Mouse (Mus musculus) cerebellum, adult 2 months (tissue): Measurements from ENCODE around the gene Foxf1. TPM values are rescaled to one million over a fixed set of nuclear protein-coding genes. Genes with fewer than 3 reads are reported as not detected.

Experiments
- DNase-seq, 2 experiments: peaks; one replicate each; pipeline ENCODE4 v3.0.0; 2021
- H3K27ac ChIP-seq: fragments of 200-500 bp; 2 replicates; pipeline ENCODE4 v1.5.1; 2012; ENCODE audit warnings: low read length, control low read depth, inconsistent platforms; ENCODE audit not compliant: insufficient read depth
- H3K27me3 ChIP-seq: fragments of 200-500 bp; 2 replicates; pipeline ENCODE4 v1.6.1; 2012; ENCODE audit warnings: inconsistent platforms, mild to moderate bottlenecking, low read length, moderate library complexity; ENCODE audit not compliant: control insufficient read depth, insufficient read depth
- H3K4me1 ChIP-seq: fragments of 200-500 bp; 2 replicates; pipeline ENCODE4 v1.6.1; 2011; ENCODE audit warnings: low read length; ENCODE audit not compliant: control insufficient read depth, insufficient read depth
- H3K4me3 ChIP-seq: fragments of 200-500 bp; replicated peaks from 2 replicates; pipeline ENCODE3; 2011; ENCODE audit warnings: mild to moderate bottlenecking, low read depth, low read length, control low read depth; ENCODE audit not compliant: insufficient read depth
- CTCF ChIP-seq: fragments of 200-500 bp; IDR thresholded peaks from 2 replicates; pipeline ENCODE4 v1.5.1; 2011; ENCODE audit warnings: low read depth, mild to moderate bottlenecking, control low read depth, low read length, moderate library complexity, borderline replicate concordance; ENCODE audit not compliant: insufficient read depth
- POLR2A ChIP-seq: fragments of 200-500 bp; IDR thresholded peaks from 2 replicates; pipeline ENCODE4 v1.6.1; 2011; ENCODE audit warnings: low read length, control low read depth, borderline replicate concordance; ENCODE audit not compliant: insufficient read depth
- WGBS: fragments of 180-500 bp; shearing (Covaris S2); methylation state at CpG from one replicate; pipeline ENCODE4 v1.1.7; 2018; 5-methylcytosine and 5-hydroxymethylcytosine counted together
- polyA plus RNA-seq: library from polyadenylated mRNA; depleted of rRNA; stranded (reverse); fragments of >200 nt; gene quantifications from 2 replicates; pipeline ENCODE4 v1.2.3, GENCODE M21; 2012

Gene Foxf1
- polyA plus RNA-seq, 1 experiment = 1.2 TPM

- peaks cover 6% of the 10 kb centered on the region; the same call in 1 of the 2 replicates for H3K27me3 ChIP-seq
- no peak overlapping the region for H3K4me3 ChIP-seq
- no peak overlapping the region for H3K27ac ChIP-seq
- DNase-seq = no peak
- no peaks in the 10 kb centered on the region for H3K4me1 ChIP-seq
- WGBS = 6% methylated on average over 14 of the region's 14 CpGs
- TF ChIP-seq POLR2A (no peak), CTCF (no peak)
These were observed 5.5 kb upstream of the Foxf1 start for GRCm38 (mm10) chr8:121078721-121079120.

DNA sequence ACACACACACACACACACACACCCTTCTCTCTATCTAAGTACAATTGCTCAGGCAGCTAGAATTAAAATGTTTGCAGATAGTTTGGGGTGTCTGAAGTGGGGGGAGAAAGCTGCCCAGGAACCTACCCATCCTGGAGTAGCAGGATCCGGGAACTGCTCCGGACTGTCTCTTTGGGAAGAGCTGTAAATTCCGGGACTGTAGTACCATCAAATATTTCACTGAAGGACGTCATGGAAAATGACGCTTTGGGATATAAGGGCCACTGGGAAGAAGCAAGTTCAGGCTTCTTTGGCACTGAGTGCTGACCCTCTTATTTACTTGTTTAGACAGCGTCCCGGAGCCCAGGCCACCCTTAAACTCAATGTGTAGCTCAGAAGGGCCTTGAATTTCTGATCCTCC lies 5.0 kb upstream of the Foxf1 start:
- Histone ChIP-seq H3K4me3 (no peak overlapping the region), H3K4me1 (no peaks in the 10 kb centered on the region), H3K27ac (no peak overlapping the region), H3K27me3 (peaks cover 9% of the 10 kb centered on the region; the same call in 1 of the 2 replicates)
- 4% methylated on average over 7 of the region's 7 CpGs for WGBS
- DNase-seq = no peak
- TF ChIP-seq POLR2A (no peak), CTCF (no peak)

- Histone ChIP-seq H3K27ac (no peak overlapping the region), H3K27me3 (peaks cover 9% of the 10 kb centered on the region; the same call in 1 of the 2 replicates), H3K4me1 (no peaks in the 10 kb centered on the region), H3K4me3 (no peak overlapping the region)
- WGBS = 3% methylated on average over 12 of the region's 12 CpGs
- TF ChIP-seq CTCF = no peak
- DNase-seq = no peak
These were observed 4.2 kb upstream of the Foxf1 start for GRCm38 (mm10) chr8:121079944-121080343.

DNA sequence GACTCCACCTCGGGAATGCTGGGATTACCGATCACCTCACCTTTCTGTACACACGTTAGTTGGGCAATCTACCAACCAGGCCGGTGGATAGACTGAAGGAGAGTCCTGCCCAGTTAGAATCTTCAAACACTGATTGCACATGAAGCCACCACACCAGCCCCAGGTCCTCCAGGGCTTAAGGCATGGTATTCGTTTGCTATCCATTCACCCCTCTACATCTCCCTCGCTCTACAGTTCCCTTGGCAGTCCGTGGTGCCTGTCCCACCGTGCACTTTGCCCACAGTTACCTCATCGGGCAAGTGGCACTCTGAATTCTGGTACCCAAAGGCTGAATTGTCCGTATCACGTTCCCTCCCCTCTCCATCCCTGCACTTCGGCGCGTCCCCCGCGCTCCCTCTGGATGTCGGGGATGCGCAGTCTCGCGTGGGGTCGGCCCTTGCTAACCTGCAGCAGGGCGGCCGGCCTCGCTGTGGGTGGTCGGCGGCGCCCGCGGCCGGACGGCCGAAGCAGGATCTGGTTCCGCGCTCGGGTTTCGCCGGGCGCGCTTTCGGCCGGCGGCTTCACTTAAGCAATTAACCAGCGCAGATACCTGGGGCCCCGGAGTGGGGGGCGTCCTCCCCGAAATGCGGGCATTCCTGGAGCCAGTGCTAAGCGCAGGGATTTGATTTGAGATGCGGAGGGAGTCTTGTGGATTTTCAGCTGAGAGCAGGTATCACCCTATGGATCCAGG lies 3.7 kb upstream of the Foxf1 start:
- Histone ChIP-seq H3K4me3 (no peak overlapping the region), H3K4me1 (no peaks in the 10 kb centered on the region), H3K27me3 (peaks cover 9% of the 10 kb centered on the region; the same call in 1 of the 2 replicates), H3K27ac (no peak overlapping the region)
- no peak for DNase-seq
- no peak for TF ChIP-seq CTCF
- no peak for TF ChIP-seq POLR2A
- 1% methylated on average over 49 of the region's 49 CpGs for WGBS

DNA sequence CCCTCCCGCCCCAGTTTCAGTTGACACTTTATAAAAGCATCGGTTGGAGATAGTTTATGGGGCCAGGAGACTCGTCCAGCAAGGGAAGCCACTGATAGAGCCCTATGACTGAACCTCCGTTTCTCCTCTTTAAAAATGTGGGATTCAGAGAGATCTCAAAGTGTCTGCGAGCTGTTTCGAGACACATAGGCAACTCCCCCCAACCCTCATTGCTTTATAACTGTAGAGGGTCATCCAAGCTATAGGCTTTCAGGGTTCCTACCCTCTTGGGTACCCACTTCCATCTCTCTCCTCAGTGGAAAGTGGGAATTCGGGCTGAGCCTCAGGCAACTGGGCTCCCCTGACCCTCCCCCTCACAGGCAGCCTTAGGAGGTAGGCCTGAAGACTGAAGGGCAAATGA lies 2.8 kb upstream of the Foxf1 start:
- peaks cover 9% of the 10 kb centered on the region; the same call in 1 of the 2 replicates for H3K27me3 ChIP-seq
- WGBS = 3% methylated on average over 7 of the region's 7 CpGs

DNA sequence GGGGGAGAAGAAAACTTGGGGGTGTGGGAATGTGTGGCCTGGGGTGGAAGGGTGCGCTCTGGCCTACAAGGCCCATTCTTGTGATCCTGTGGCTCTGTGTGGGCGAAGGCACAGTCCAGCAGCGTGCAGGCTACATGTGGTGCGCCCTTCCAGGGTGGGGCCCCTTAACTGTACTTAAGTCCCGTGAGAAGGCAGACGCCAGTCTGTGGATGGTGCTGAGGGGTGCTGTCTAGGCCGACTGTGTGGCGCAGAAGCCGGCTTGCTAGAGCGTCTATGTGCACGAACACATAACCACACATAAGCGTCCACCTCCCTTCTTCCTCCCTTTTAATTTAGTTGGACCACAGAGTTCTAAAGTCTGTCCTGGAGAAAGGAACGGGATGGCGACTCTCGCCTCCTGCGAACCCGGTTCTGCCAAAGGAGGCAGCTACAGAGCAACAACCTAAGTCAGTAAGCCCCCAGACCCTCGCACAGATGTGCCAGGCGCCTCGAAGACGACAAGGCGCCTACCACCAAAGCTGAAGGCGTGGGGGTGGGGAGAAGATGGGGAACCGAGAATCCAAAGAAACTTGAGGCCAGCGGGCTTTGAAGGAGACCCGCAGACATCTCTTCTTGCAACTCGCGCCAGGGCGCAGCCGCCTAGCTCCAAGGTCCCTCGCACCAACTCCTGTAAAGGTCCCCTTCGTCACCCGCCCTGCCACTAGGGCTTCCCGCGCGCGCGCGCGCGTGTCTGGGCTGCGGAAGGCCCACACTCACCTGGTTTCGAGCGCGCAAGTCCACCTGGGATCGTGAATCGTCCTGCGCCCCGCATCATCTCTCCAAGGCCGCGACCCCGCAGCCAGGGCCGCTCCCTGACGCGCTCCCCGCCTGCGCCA lies 1.7 kb upstream of the Foxf1 start:
- DNase-seq = no peak
- WGBS = under 1% methylated on average over 57 of the region's 57 CpGs
- Histone ChIP-seq H3K27ac (no peak overlapping the region), H3K4me3 (no peak overlapping the region), H3K27me3 (peaks cover 9% of the 10 kb centered on the region; the same call in 1 of the 2 replicates), H3K4me1 (no peaks in the 10 kb centered on the region)
- no peak for TF ChIP-seq CTCF
- TF ChIP-seq POLR2A = no peak

More for the DNA sequence above, 2.8 kb upstream of the Foxf1 start:
- Histone ChIP-seq H3K4me1 (no peaks in the 10 kb centered on the region), H3K27ac (no peak overlapping the region), H3K4me3 (no peak overlapping the region)
- TF ChIP-seq POLR2A = no peak
- TF ChIP-seq CTCF = no peak
- DNase-seq = no peak

DNA sequence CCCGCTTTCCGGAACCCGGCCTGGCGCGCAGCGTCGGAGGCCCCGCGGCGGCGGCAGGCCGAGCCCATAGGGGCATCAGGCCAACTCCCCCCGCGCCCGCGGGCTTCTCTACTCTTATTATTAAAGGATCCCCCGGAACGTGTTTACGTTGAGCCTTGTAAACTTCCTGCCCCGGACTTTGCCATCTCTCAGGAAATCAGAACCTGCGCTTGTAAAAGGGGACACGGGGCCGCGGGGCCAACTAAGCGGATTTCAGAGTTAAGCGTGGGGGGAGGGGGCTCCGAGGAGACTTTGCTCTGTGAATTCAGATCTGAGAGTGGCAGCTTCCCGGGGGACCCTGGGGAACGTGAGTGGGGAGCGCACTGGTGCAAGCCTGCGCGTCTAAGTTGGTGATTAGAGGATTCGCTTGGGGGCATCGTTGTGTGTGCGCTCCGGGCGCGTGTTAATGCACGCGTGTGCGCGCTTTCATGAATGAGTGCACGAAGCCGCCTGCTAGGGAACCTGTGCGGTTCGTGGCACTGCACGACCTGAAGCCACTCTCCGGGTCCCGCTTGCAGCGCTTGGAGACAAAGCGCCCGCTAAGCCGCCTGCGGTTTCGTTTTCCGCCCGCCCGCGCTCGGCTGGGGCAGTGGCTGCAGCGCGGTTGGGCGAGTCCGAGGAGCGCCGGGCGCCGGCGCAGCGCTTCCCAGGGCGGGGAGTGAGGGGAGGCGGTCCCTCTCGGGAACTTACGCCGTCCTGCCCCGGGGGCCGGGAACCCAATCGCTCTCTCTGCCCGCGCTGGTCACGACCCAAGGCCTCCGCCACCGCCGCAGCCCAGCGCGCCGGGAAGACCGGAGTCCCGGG lies 872 bp upstream of the Foxf1 start:
- under 1% methylated on average over 89 of the region's 89 CpGs for WGBS

More for the DNA sequence above, 872 bp upstream of the Foxf1 start:
- H3K27ac ChIP-seq = no peak overlapping the region
- H3K4me3 ChIP-seq = peak overlapping the region; percentile 34
- TF ChIP-seq POLR2A = no peak
- TF ChIP-seq CTCF = no peak
- peaks cover 10% of the 10 kb centered on the region; the same call in 1 of the 2 replicates for H3K27me3 ChIP-seq
- DNase-seq = no peak
- no peaks in the 10 kb centered on the region for H3K4me1 ChIP-seq
